Mouse (Mus musculus): Measurements from ENCODE around the gene Clec16a.

Gene Clec16a

GRCm38 (mm10) chr16:10644238-10644637, 99.1 kb downstream of the Clec16a start:
- Histone ChIP-seq H3K27me3 (ENCODE audit: insufficient read depth, low read length) (no peaks in the 10 kb centered on the region), H3K9me3 (ENCODE audit: low read length) (no peaks in the 10 kb centered on the region), H3K36me3 (ENCODE audit: insufficient read depth, low read length) (peaks cover 32% of the 10 kb centered on the region), H3K4me3 (replicated peaks; ENCODE audit: low read length) (no peak overlapping the region), H3K4me1 (replicated peaks; ENCODE audit: low read depth, low read length) (peaks cover 14% of the 10 kb centered on the region)
- no peak for TF ChIP-seq CTCF (conservative IDR thresholded peaks at IDR 0.05; ENCODE audit: low read length)
- TF ChIP-seq NANOG (IDR thresholded peaks at IDR 0.05; ENCODE audit: borderline replicate concordance, low read length) = no peak
- TF ChIP-seq POU5F1 (IDR thresholded peaks at IDR 0.05; ENCODE audit: borderline replicate concordance, low read length) = no peak

GRCm38 (mm10) chr16:10644731-10645130, 99.6 kb downstream of the Clec16a start:
- Histone ChIP-seq H3K36me3 (ENCODE audit: insufficient read depth, low read length) (peaks cover 32% of the 10 kb centered on the region), H3K27me3 (ENCODE audit: insufficient read depth, low read length) (no peaks in the 10 kb centered on the region), H3K4me1 (replicated peaks; ENCODE audit: low read depth, low read length) (peaks cover 9% of the 10 kb centered on the region), H3K9me3 (ENCODE audit: low read length) (no peaks in the 10 kb centered on the region), H3K4me3 (replicated peaks; ENCODE audit: low read length) (no peak overlapping the region)
- no peak for TF ChIP-seq NANOG (IDR thresholded peaks at IDR 0.05; ENCODE audit: borderline replicate concordance, low read length)
- TF ChIP-seq POU5F1 (IDR thresholded peaks at IDR 0.05; ENCODE audit: borderline replicate concordance, low read length) = no peak
- TF ChIP-seq CTCF (conservative IDR thresholded peaks at IDR 0.05; ENCODE audit: low read length) = no peak

- H3K36me3 ChIP-seq (ENCODE audit: insufficient read depth, low read length) = peaks cover 24% of the 10 kb centered on the region; the same call in 1 of the 2 replicates
- no peaks in the 10 kb centered on the region; the same call in 1 of the 2 replicates for H3K27me3 ChIP-seq (ENCODE audit: insufficient read depth, low read length)
- H3K4me3 ChIP-seq (replicated peaks; ENCODE audit: low read length) = no peak overlapping the region
- H3K9me3 ChIP-seq (ENCODE audit: low read length) = no peaks in the 10 kb centered on the region
- TF ChIP-seq NANOG (IDR thresholded peaks at IDR 0.05; ENCODE audit: borderline replicate concordance, low read length) (no peak), CTCF (conservative IDR thresholded peaks at IDR 0.05; ENCODE audit: low read length) (no peak), POU5F1 (IDR thresholded peaks at IDR 0.05; ENCODE audit: borderline replicate concordance, low read length) (no peak)
- peaks cover 9% of the 10 kb centered on the region for H3K4me1 ChIP-seq (replicated peaks; ENCODE audit: low read depth, low read length)
Observed at GRCm38 (mm10) chr16:10651804-10652203, 106.7 kb downstream of the Clec16a start.

DNA sequence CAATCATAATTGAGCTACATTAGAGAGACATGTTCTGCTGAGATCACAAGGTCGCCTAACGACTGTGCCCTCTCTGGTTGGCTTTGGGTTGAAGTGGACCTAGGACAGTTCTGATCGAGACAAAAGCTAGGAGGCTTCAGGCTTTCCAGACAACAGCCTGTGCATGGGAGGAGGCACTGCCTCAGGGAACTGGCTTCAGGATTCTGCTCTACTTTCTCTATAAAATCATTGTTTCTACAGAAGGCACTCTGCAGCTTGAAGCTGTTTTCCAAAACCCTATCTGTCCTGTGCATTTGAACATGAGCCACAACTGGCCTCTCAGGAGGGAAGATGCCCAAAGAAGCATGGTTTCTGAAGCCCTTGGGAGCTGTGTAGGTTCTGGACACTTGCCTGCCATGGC, 107.8 kb downstream of the Clec16a start:
- peaks cover 18% of the 10 kb centered on the region for H3K4me1 ChIP-seq (replicated peaks; ENCODE audit: low read depth, low read length)

GRCm38 (mm10) chr16:10655236-10655635, 110.1 kb downstream of the Clec16a start:
- H3K4me1 ChIP-seq (replicated peaks; ENCODE audit: low read depth, low read length) = peaks cover 21% of the 10 kb centered on the region
- H3K27me3 ChIP-seq (ENCODE audit: insufficient read depth, low read length) = no peaks in the 10 kb centered on the region; the same call in 1 of the 2 replicates
- H3K4me3 ChIP-seq (replicated peaks; ENCODE audit: low read length) = no peak overlapping the region
- TF ChIP-seq POU5F1 (IDR thresholded peaks at IDR 0.05; ENCODE audit: borderline replicate concordance, low read length) = no peak
- TF ChIP-seq CTCF (conservative IDR thresholded peaks at IDR 0.05; ENCODE audit: low read length) = no peak
- no peak for TF ChIP-seq NANOG (IDR thresholded peaks at IDR 0.05; ENCODE audit: borderline replicate concordance, low read length)
- no peaks in the 10 kb centered on the region for H3K9me3 ChIP-seq (ENCODE audit: low read length)
- peaks cover 11% of the 10 kb centered on the region; the same call in 1 of the 2 replicates for H3K36me3 ChIP-seq (ENCODE audit: insufficient read depth, low read length)

More for the DNA sequence above, 107.8 kb downstream of the Clec16a start:
- peaks cover 17% of the 10 kb centered on the region; the same call in 1 of the 2 replicates for H3K36me3 ChIP-seq (ENCODE audit: insufficient read depth, low read length)
- no peaks in the 10 kb centered on the region for H3K9me3 ChIP-seq (ENCODE audit: low read length)
- H3K4me3 ChIP-seq (replicated peaks; ENCODE audit: low read length) = no peak overlapping the region
- TF ChIP-seq CTCF (conservative IDR thresholded peaks at IDR 0.05; ENCODE audit: low read length) (no peak), POU5F1 (IDR thresholded peaks at IDR 0.05; ENCODE audit: borderline replicate concordance, low read length) (no peak), NANOG (IDR thresholded peaks at IDR 0.05; ENCODE audit: borderline replicate concordance, low read length) (no peak)
- no peaks in the 10 kb centered on the region; the same call in 1 of the 2 replicates for H3K27me3 ChIP-seq (ENCODE audit: insufficient read depth, low read length)

DNA sequence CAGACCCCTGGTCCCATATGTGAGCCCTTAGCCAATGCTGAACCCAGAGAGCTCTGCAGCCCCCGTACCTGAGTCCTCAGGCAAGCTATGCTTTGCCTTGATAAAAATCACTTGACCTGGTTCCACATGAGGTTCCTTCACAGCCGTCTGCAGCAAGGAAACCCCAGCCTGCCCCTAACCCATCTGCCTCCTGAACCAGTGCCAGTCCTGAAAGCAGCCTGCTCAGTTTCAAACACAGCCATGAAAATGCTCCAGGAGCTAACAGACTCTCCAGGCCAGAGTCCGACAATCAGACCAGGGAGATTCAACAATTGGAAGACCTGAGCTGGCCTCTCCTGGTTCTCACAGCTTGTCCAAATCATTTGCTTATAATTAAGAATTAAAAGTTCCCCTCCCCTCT, 110.8 kb downstream of the Clec16a start:
- H3K4me3 ChIP-seq (replicated peaks; ENCODE audit: low read length) = no peak overlapping the region
- H3K36me3 ChIP-seq (ENCODE audit: insufficient read depth, low read length) = peaks cover 11% of the 10 kb centered on the region; the same call in 1 of the 2 replicates
- no peaks in the 10 kb centered on the region; the same call in 1 of the 2 replicates for H3K27me3 ChIP-seq (ENCODE audit: insufficient read depth, low read length)
- no peaks in the 10 kb centered on the region for H3K9me3 ChIP-seq (ENCODE audit: low read length)
- no peak for TF ChIP-seq CTCF (conservative IDR thresholded peaks at IDR 0.05; ENCODE audit: low read length)
- no peak for TF ChIP-seq POU5F1 (IDR thresholded peaks at IDR 0.05; ENCODE audit: borderline replicate concordance, low read length)
- no peak for TF ChIP-seq NANOG (IDR thresholded peaks at IDR 0.05; ENCODE audit: borderline replicate concordance, low read length)
- peaks cover 21% of the 10 kb centered on the region for H3K4me1 ChIP-seq (replicated peaks; ENCODE audit: low read depth, low read length)

GRCm38 (mm10) chr16:10656461-10656860, 111.3 kb downstream of the Clec16a start:
- no peak overlapping the region for H3K4me3 ChIP-seq (replicated peaks; ENCODE audit: low read length)
- no peak for TF ChIP-seq POU5F1 (IDR thresholded peaks at IDR 0.05; ENCODE audit: borderline replicate concordance, low read length)
- TF ChIP-seq CTCF (conservative IDR thresholded peaks at IDR 0.05; ENCODE audit: low read length) = no peak
- TF ChIP-seq NANOG (IDR thresholded peaks at IDR 0.05; ENCODE audit: borderline replicate concordance, low read length) = no peak
- H3K36me3 ChIP-seq (ENCODE audit: insufficient read depth, low read length) = peaks cover 13% of the 10 kb centered on the region; the same call in 1 of the 2 replicates
- H3K9me3 ChIP-seq (ENCODE audit: low read length) = no peaks in the 10 kb centered on the region
- peaks cover 21% of the 10 kb centered on the region for H3K4me1 ChIP-seq (replicated peaks; ENCODE audit: low read depth, low read length)
- no peaks in the 10 kb centered on the region; the same call in 1 of the 2 replicates for H3K27me3 ChIP-seq (ENCODE audit: insufficient read depth, low read length)

DNA sequence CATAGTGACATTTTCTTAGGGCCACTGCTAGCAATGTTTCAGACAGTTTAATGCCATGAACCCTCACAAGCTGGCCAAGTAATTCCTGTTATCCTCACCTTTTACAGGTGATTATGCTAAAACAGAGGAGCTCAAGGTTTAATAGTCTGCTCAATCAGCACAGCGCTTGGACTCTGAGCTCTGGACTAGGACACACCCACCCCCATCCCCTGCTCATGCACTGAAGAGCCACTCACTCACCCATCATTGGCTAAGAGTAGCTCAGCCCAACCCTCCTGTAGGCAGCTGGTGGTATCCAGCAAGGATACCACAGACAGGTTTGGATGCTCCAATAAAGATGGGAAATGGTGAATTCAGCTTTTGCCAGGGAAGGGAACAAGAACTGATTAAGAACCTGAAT, 111.8 kb downstream of the Clec16a start:
- no peak for TF ChIP-seq POU5F1 (IDR thresholded peaks at IDR 0.05; ENCODE audit: borderline replicate concordance, low read length)
- no peak for TF ChIP-seq NANOG (IDR thresholded peaks at IDR 0.05; ENCODE audit: borderline replicate concordance, low read length)

GRCm38 (mm10) chr16:10659211-10659610, 114.1 kb downstream of the Clec16a start:
- TF ChIP-seq POU5F1 (IDR thresholded peaks at IDR 0.05; ENCODE audit: borderline replicate concordance, low read length) (no peak), CTCF (conservative IDR thresholded peaks at IDR 0.05; ENCODE audit: low read length) (no peak), NANOG (IDR thresholded peaks at IDR 0.05; ENCODE audit: borderline replicate concordance, low read length) (no peak)
- Histone ChIP-seq H3K27me3 (ENCODE audit: insufficient read depth, low read length) (no peaks in the 10 kb centered on the region; the same call in 1 of the 2 replicates), H3K36me3 (ENCODE audit: insufficient read depth, low read length) (peaks cover 12% of the 10 kb centered on the region; the same call in 1 of the 2 replicates), H3K4me1 (replicated peaks; ENCODE audit: low read depth, low read length) (peaks cover 20% of the 10 kb centered on the region), H3K9me3 (ENCODE audit: low read length) (no peaks in the 10 kb centered on the region), H3K4me3 (replicated peaks; ENCODE audit: low read length) (no peak overlapping the region)

More for the DNA sequence above, 111.8 kb downstream of the Clec16a start:
- Histone ChIP-seq H3K9me3 (ENCODE audit: low read length) (no peaks in the 10 kb centered on the region), H3K4me1 (replicated peaks; ENCODE audit: low read depth, low read length) (peaks cover 17% of the 10 kb centered on the region), H3K4me3 (replicated peaks; ENCODE audit: low read length) (no peak overlapping the region), H3K36me3 (ENCODE audit: insufficient read depth, low read length) (peaks cover 18% of the 10 kb centered on the region; the same call in 1 of the 2 replicates), H3K27me3 (ENCODE audit: insufficient read depth, low read length) (no peaks in the 10 kb centered on the region; the same call in 1 of the 2 replicates)

Measured in E14TG2a.4 (cell line).